Mouse (Mus musculus) adrenal gland, adult 18-20 months (tissue): ENCODE results near the gene Zfp329. TPM values are rescaled to one million over a fixed set of nuclear protein-coding genes. Genes with fewer than 3 reads are reported as not detected.

Source experiments
- total RNA-seq, 2 experiments: library from RNA; stranded (reverse); gene quantifications; 1 replicate in 1 of 2; 2 replicates in 1 of 2; pipeline ENCODE4 v1.2.3; 2021

Gene Zfp329
- total RNA-seq, 2 experiments from 2014 or later, result 9.2 to 10.1 TPM

Other genes starting within 250 kb of the Zfp329 start
- under 1 TPM; 0.03 TPM for gene Vmn2r53, start 210.1 kb downstream of the Zfp329 start, total RNA-seq
- gene Vmn2r54, start 178.5 kb downstream of the Zfp329 start, total RNA-seq, result not detected
- not detected for gene Vmn2r55, start 133.9 kb downstream of the Zfp329 start, total RNA-seq
- not detected for gene Vmn2r56, start 83.9 kb downstream of the Zfp329 start, total RNA-seq
- 1 to 10 TPM; 2.4 to 3.1 TPM for gene Zscan18, start 15.2 kb downstream of the Zfp329 start, total RNA-seq
- gene Zfp110, start 15.9 kb upstream of the Zfp329 start, total RNA-seq, result 10 to 100 TPM; 20.0 to 27.6 TPM
- gene Zfp128, start 62.3 kb upstream of the Zfp329 start, total RNA-seq, result 1 to 10 TPM; 3.0 to 4.0 TPM
- gene Zscan22, start 79.0 kb upstream of the Zfp329 start, total RNA-seq, result 10 to 100 TPM; 13.9 to 14.2 TPM
- 100 to 1,000 TPM; 896 to 922 TPM for gene Rps5, start 103.4 kb upstream of the Zfp329 start, total RNA-seq
- gene Rnf225, start 108.6 kb upstream of the Zfp329 start, total RNA-seq, result under 1 TPM; 0.30 to 0.45 TPM
- 1 to 10 TPM; 8.4 to 9.5 TPM for gene Zfp324, start 147.0 kb upstream of the Zfp329 start, total RNA-seq
- 1 to 10 TPM; 5.7 to 6.5 TPM for gene Zfp446, start 159.0 kb upstream of the Zfp329 start, total RNA-seq
- under 1 TPM in 1 of 2 experiments, not detected in 1; 0.70 TPM for gene Slc27a5, start 179.3 kb upstream of the Zfp329 start, total RNA-seq
- 100 to 1,000 TPM; 201 to 235 TPM for gene Trim28, start 180.3 kb upstream of the Zfp329 start, total RNA-seq
- 10 to 100 TPM; 12.1 to 12.5 TPM for gene Zbtb45, start 191.2 kb upstream of the Zfp329 start, total RNA-seq
- gene Chmp2a, start 215.9 kb upstream of the Zfp329 start, total RNA-seq, result 100 to 1,000 TPM; 210 to 213 TPM
- 100 to 1,000 TPM; 162 to 182 TPM for gene Ube2m, start 219.4 kb upstream of the Zfp329 start, total RNA-seq
- gene Mzf1, start 235.9 kb upstream of the Zfp329 start, total RNA-seq, result 1 to 10 TPM; 1.8 to 2.2 TPM